Comparison of ENCODE assay signal across 23 mouse cellular contexts in the genomic region with DNA sequence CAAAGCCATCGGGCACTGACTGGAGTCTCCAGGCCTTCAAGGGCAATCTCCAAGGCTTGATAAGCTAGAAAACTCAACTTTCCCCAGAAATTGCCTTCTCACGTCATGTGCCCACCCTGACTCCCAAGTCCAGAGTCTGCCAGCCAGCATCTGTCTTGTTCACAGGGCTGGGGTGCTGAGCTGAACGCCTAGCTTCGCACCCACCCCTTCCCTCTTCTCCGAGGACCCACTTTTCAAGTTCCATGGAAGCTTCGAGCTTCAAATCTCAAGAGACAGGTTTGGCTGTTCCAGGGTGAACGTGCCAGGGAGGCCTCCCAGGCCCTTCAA. TPM values are rescaled to one million over a fixed set of nuclear protein-coding genes. Genes with fewer than 3 reads are reported as not detected.
DNase-seq lines count a peak whose midpoint lies in the region; ATAC-seq and TF ChIP-seq lines count a peak whose summit lies in the region.
"Had no signal": no experiment of that assay in that cellular context is flagged by ENCODE, and none has a peak within 500 bp of the region (broad histone marks: within the 10 kb centered on the region; RNA-seq: fewer than 3 reads in every experiment).

No protein-coding gene starts in this region.

- H3K27ac ChIP-seq in layer of hippocampus, adult 2 months: peak overlapping the region; percentile 56
- H3K27ac ChIP-seq in embryonic facial prominence, embryonic 11.5 days (replicated peaks; ENCODE audit: low read depth, low read length): no peak overlapping the region
- H3K27ac ChIP-seq in forebrain, embryonic 15.5 days (replicated peaks): peak overlapping the region; percentile 83
- H3K27ac ChIP-seq in midbrain, embryonic 15.5 days: no peak overlapping the region
- H3K27ac ChIP-seq in limb, embryonic 10.5 days: no peak overlapping the region
- H3K27ac ChIP-seq: embryonic facial prominence, embryonic 13.5 days; gastrocnemius, adult 2 months; hindbrain, embryonic 14.5 days; limb, embryonic 15.5 days; macrophage; neural tube, embryonic 13.5 days had no signal

- peak overlapping the region; percentile 43 for H3K4me3 ChIP-seq in layer of hippocampus, adult 2 months
- H3K4me3 ChIP-seq in embryonic facial prominence, embryonic 11.5 days (ENCODE audit: low read depth, low read length): peak overlapping the region; percentile 17; the same call in 1 of the 2 replicates
- H3K4me3 ChIP-seq in forebrain, embryonic 15.5 days: peak overlapping the region; percentile 58
- H3K4me3 ChIP-seq in midbrain, embryonic 15.5 days: 0 out of 2 replicates have a peak overlapping the region, but pooled peaks have one; percentile 23
- H3K4me3 ChIP-seq in limb, embryonic 10.5 days: no peak overlapping the region
- H3K4me3 ChIP-seq: gastrocnemius, adult 2 months; limb, embryonic 15.5 days; neural tube, embryonic 13.5 days had no signal

- peak overlapping the region; percentile 25 for H3K4me2 ChIP-seq in embryonic facial prominence, embryonic 11.5 days (ENCODE audit: low read depth, low read length)
- H3K4me2 ChIP-seq in forebrain, embryonic 15.5 days (replicated peaks): peak overlapping the region; percentile 66
- H3K4me2 ChIP-seq in midbrain, embryonic 15.5 days: peak overlapping the region; percentile 43
- H3K4me2 ChIP-seq: hindbrain, embryonic 14.5 days; limb, embryonic 15.5 days; neural tube, embryonic 13.5 days had no signal

- H3K27me3 ChIP-seq in embryonic facial prominence, embryonic 11.5 days (ENCODE audit: control insufficient read depth, insufficient read depth, low read length): peaks cover 76% of the 10 kb centered on the region
- H3K27me3 ChIP-seq in forebrain, embryonic 15.5 days: no peaks in the 10 kb centered on the region
- peaks cover 56% of the 10 kb centered on the region for H3K27me3 ChIP-seq in midbrain, embryonic 15.5 days (replicated peaks)
- H3K27me3 ChIP-seq in limb, embryonic 10.5 days (ENCODE audit: low read depth, poor library complexity, severe bottlenecking): peaks cover 100% of the 10 kb centered on the region

- H3K4me1 ChIP-seq in embryonic facial prominence, embryonic 11.5 days (ENCODE audit: control insufficient read depth, insufficient read depth, low read length): no peaks in the 10 kb centered on the region; the same call in none of the 2 replicates
- peaks cover 74% of the 10 kb centered on the region for H3K4me1 ChIP-seq in forebrain, embryonic 15.5 days
- peaks cover 50% of the 10 kb centered on the region for H3K4me1 ChIP-seq in midbrain, embryonic 15.5 days
- peaks cover 46% of the 10 kb centered on the region for H3K4me1 ChIP-seq in limb, embryonic 10.5 days

- no peak for TF ChIP-seq CTCF in layer of hippocampus, adult 2 months (conservative IDR thresholded peaks at IDR 0.05)

- no peak overlapping the region; the same call in 1 of the 2 replicates for H3K9ac ChIP-seq in embryonic facial prominence, embryonic 11.5 days (replicated peaks; ENCODE audit: low read length)
- peak overlapping the region; percentile 49 for H3K9ac ChIP-seq in forebrain, embryonic 15.5 days (replicated peaks)
- no peak overlapping the region for H3K9ac ChIP-seq in midbrain, embryonic 15.5 days
- H3K9ac ChIP-seq: embryonic facial prominence, embryonic 13.5 days; hindbrain, embryonic 14.5 days; limb, embryonic 15.5 days; neural tube, embryonic 13.5 days had no signal

- 2% methylated on average over 7 of the region's 7 CpGs for WGBS in embryonic facial prominence, embryonic 11.5 days
- 6% methylated on average over 7 of the region's 7 CpGs for WGBS in forebrain, embryonic 15.5 days
- 11% methylated on average over 7 of the region's 7 CpGs for WGBS in midbrain, embryonic 15.5 days
- 5% methylated on average over 7 of the region's 7 CpGs for WGBS in limb, embryonic 10.5 days

- H3K36me3 ChIP-seq in embryonic facial prominence, embryonic 11.5 days (replicated peaks; ENCODE audit: control insufficient read depth, insufficient read depth, low read depth, low read length): no peaks in the 10 kb centered on the region
- no peaks in the 10 kb centered on the region for H3K36me3 ChIP-seq in forebrain, embryonic 15.5 days
- H3K36me3 ChIP-seq in midbrain, embryonic 15.5 days (replicated peaks): no peaks in the 10 kb centered on the region
- H3K36me3 ChIP-seq in limb, embryonic 10.5 days: no peaks in the 10 kb centered on the region
- H3K36me3 ChIP-seq: embryonic facial prominence, embryonic 13.5 days; limb, embryonic 15.5 days; neural tube, embryonic 13.5 days had no signal

- DNase-seq in layer of hippocampus, adult 2 months (ENCODE audit: low spot score in 2 of 2): no peak
- DNase-seq in layer of hippocampus, postnatal 14 days (ENCODE audit: low spot score in 2 of 2): no peak
- no peak for DNase-seq in embryonic facial prominence, embryonic 11.5 days (ENCODE audit: low spot score)
- no peak for DNase-seq in thymus, postnatal 10 days (ENCODE audit: low spot score in 2 of 2)
- no peak for DNase-seq in liver
- DNase-seq in limb, embryonic 10.5 days (ENCODE audit: low spot score): no peak
- DNase-seq: cerebellum, postnatal 14 days; gastrocnemius, adult 2 months; kidney, adult 11 months; kidney, postnatal 14 days; layer of hippocampus, adult 9-11 months; lung, adult 18-20 months had no signal

- ATAC-seq in embryonic facial prominence, embryonic 11.5 days (replicated peaks; ENCODE audit: insufficient number of reproducible peaks, low FRiP score, low TSS enrichment, low read depth): no peak
- ATAC-seq in forebrain, embryonic 15.5 days (replicated peaks): no peak
- no peak for ATAC-seq in midbrain, embryonic 15.5 days (replicated peaks)

- H3K9me3 ChIP-seq in embryonic facial prominence, embryonic 11.5 days (replicated peaks; ENCODE audit: control insufficient read depth, low read length): no peaks in the 10 kb centered on the region
- no peaks in the 10 kb centered on the region for H3K9me3 ChIP-seq in forebrain, embryonic 15.5 days
- H3K9me3 ChIP-seq in midbrain, embryonic 15.5 days: no peaks in the 10 kb centered on the region
- H3K9me3 ChIP-seq in limb, embryonic 10.5 days (replicated peaks): no peaks in the 10 kb centered on the region
- H3K9me3 ChIP-seq: embryonic facial prominence, embryonic 13.5 days; limb, embryonic 15.5 days; neural tube, embryonic 13.5 days had no signal

RNA-seq across cellular contexts. Expression of a gene that starts 2.5 kb away (rescaled TPM):
- 10 to 100 TPM; 13.7 to 15.2 TPM for total RNA-seq in layer of hippocampus, adult 2 months (2021)
- 10 to 100 TPM; 13.3 to 14.9 TPM for total RNA-seq in layer of hippocampus, postnatal 14 days (2021)
- polyA plus RNA-seq in embryonic facial prominence, embryonic 11.5 days (2014; fragmentation: Nextera tagmentation; extraction: Ambion mirVana): 8.6 and 11.8 TPM in 2 replicates
- polyA plus RNA-seq in forebrain, embryonic 15.5 days (2015; fragmentation: Nextera tagmentation; extraction: Ambion mirVana): 35.4 and 40.5 TPM in 2 replicates
- 5.3 and 6.5 TPM in 2 replicates for polyA plus RNA-seq in midbrain, embryonic 15.5 days (2015; fragmentation: Nextera tagmentation; extraction: Ambion mirVana)
- not detected in 2 replicates for polyA plus RNA-seq in limb, embryonic 10.5 days (2016; fragmentation: Nextera tagmentation; extraction: Ambion mirVana)
- total RNA-seq: ES-E14; gastrocnemius, adult 2 months; heart, adult 8-10 months; monocyte, adult 5-6 weeks had no signal
- polyA plus RNA-seq: heart, postnatal 0 days; hindbrain, embryonic 14.5 days; limb, embryonic 15.5 days; macrophage; neural tube, embryonic 13.5 days had no signal

RNA-seq across cellular contexts. Expression of a gene that starts 2.7 kb away (rescaled TPM):
- 10 to 100 TPM; 53.0 to 54.7 TPM for total RNA-seq in layer of hippocampus, adult 2 months (2021)
- total RNA-seq in layer of hippocampus, postnatal 14 days (2021): 10 to 100 TPM; 51.9 to 52.0 TPM
- 15.5 and 16.0 TPM in 2 replicates for polyA plus RNA-seq in embryonic facial prominence, embryonic 11.5 days (2014; fragmentation: Nextera tagmentation; extraction: Ambion mirVana)
- polyA plus RNA-seq in forebrain, embryonic 15.5 days (2015; fragmentation: Nextera tagmentation; extraction: Ambion mirVana): 50.8 and 51.5 TPM in 2 replicates
- polyA plus RNA-seq in midbrain, embryonic 15.5 days (2015; fragmentation: Nextera tagmentation; extraction: Ambion mirVana): 37.2 and 39.7 TPM in 2 replicates
- 8.4 and 8.9 TPM in 2 replicates for polyA plus RNA-seq in limb, embryonic 10.5 days (2016; fragmentation: Nextera tagmentation; extraction: Ambion mirVana)

Comparison
In these comparisons a context has a peak if more than half of its experiments do, and no peak if none do; other contexts are left out.
1. H3K27ac ChIP-seq: peak in layer of hippocampus, adult 2 months (single experiment) and forebrain, embryonic 15.5 days (single experiment); none in embryonic facial prominence, embryonic 11.5 days (single experiment), midbrain, embryonic 15.5 days (single experiment) and limb, embryonic 10.5 days (single experiment).
2. Peak in every context shown above with its lines, with median percentiles within 50 percentile points of each other: H3K4me2 ChIP-seq.